ENCODE assay signal across 10 mouse cellular contexts in genomic region chr2:59301671-59302070, GRCm38 (mm10).
DNase-seq lines count a peak whose midpoint lies in the region; ATAC-seq lines count a peak whose summit lies in the region.
"Had no signal": no experiment of that assay in that cellular context is flagged by ENCODE, and none has a peak within 500 bp of the region (broad histone marks: within the 10 kb centered on the region; RNA-seq: fewer than 3 reads in every experiment).

No protein-coding gene starts in this region.

- H3K4me1 ChIP-seq in midbrain, embryonic 11.5 days (ENCODE audit: control insufficient read depth, insufficient read depth, low read length): peaks cover 3% of the 10 kb centered on the region; the same call in 1 of the 2 replicates
- H3K4me1 ChIP-seq in midbrain, embryonic 10.5 days: peaks cover 11% of the 10 kb centered on the region
- peaks cover 13% of the 10 kb centered on the region for H3K4me1 ChIP-seq in hindbrain, embryonic 12.5 days
- peaks cover 5% of the 10 kb centered on the region for H3K4me1 ChIP-seq in neural tube, embryonic 14.5 days (ENCODE audit: control insufficient read depth, insufficient read depth, low read length)
- H3K4me1 ChIP-seq in heart, embryonic 11.5 days (ENCODE audit: control insufficient read depth, insufficient read depth, low read length): peaks cover 7% of the 10 kb centered on the region

- 37% methylated on average over 12 of the region's 12 CpGs for WGBS in midbrain, embryonic 11.5 days
- WGBS in midbrain, embryonic 10.5 days: 61% methylated on average over 12 of the region's 12 CpGs
- WGBS in hindbrain, embryonic 12.5 days: 30% methylated on average over 12 of the region's 12 CpGs
- WGBS in neural tube, embryonic 14.5 days: 15% methylated on average over 12 of the region's 12 CpGs
- WGBS in heart, embryonic 11.5 days (ENCODE audit: insufficient replicate concordance): 87% methylated on average over 12 of the region's 12 CpGs

- H3K4me2 ChIP-seq in midbrain, embryonic 11.5 days: no peak overlapping the region
- H3K4me2 ChIP-seq in hindbrain, embryonic 12.5 days (replicated peaks): no peak overlapping the region
- 0 out of 2 replicates have a peak overlapping the region, but pooled peaks have one; percentile 6 for H3K4me2 ChIP-seq in neural tube, embryonic 14.5 days (ENCODE audit: low read depth, low read length)
- H3K4me2 ChIP-seq in heart, embryonic 11.5 days: no peak overlapping the region

- ATAC-seq in cerebellum, adult (ENCODE audit: insufficient number of reproducible peaks, low FRiP score, low TSS enrichment): no peak
- peak; percentile 81 for ATAC-seq in midbrain, embryonic 11.5 days (ENCODE audit: low FRiP score)
- ATAC-seq in hindbrain, embryonic 12.5 days (ENCODE audit: low FRiP score): peak; percentile 75; the same call in 1 of the 2 replicates
- peak; percentile 84; the same call in 1 of the 2 replicates for ATAC-seq in neural tube, embryonic 14.5 days (ENCODE audit: low read depth)
- no peak for ATAC-seq in heart, embryonic 11.5 days (replicated peaks; ENCODE audit: insufficient number of reproducible peaks, low FRiP score, low TSS enrichment)
- ATAC-seq: lung, postnatal 0 days had no signal

- no peak overlapping the region for H3K9ac ChIP-seq in midbrain, embryonic 11.5 days (ENCODE audit: low read length)
- no peak overlapping the region for H3K9ac ChIP-seq in hindbrain, embryonic 12.5 days
- no peak overlapping the region for H3K9ac ChIP-seq in neural tube, embryonic 14.5 days (replicated peaks; ENCODE audit: low read depth, low read length)
- H3K9ac ChIP-seq in heart, embryonic 11.5 days (ENCODE audit: low read depth, low read length): no peak overlapping the region

- DNase-seq in cerebellum, postnatal 10 days: peak; percentile 45 to 49
- no peak for DNase-seq in midbrain, embryonic 11.5 days (ENCODE audit: low spot score, missing footprints)
- DNase-seq in midbrain, embryonic 10.5 days (ENCODE audit: low spot score): no peak
- DNase-seq in lung, postnatal 14 days: no peak
- DNase-seq: heart, adult 2 months had no signal

- H3K9me3 ChIP-seq in midbrain, embryonic 11.5 days (ENCODE audit: control insufficient read depth, low read length): no peaks in the 10 kb centered on the region
- H3K9me3 ChIP-seq in midbrain, embryonic 10.5 days (replicated peaks): no peaks in the 10 kb centered on the region
- no peaks in the 10 kb centered on the region for H3K9me3 ChIP-seq in hindbrain, embryonic 12.5 days (replicated peaks)
- H3K9me3 ChIP-seq in neural tube, embryonic 14.5 days (ENCODE audit: control insufficient read depth, low read length): no peaks in the 10 kb centered on the region
- H3K9me3 ChIP-seq in heart, embryonic 11.5 days (replicated peaks; ENCODE audit: control insufficient read depth, low read length): no peaks in the 10 kb centered on the region

- no peaks in the 10 kb centered on the region for H3K36me3 ChIP-seq in midbrain, embryonic 11.5 days (ENCODE audit: control insufficient read depth, insufficient read depth, low read length)
- peaks cover 18% of the 10 kb centered on the region for H3K36me3 ChIP-seq in midbrain, embryonic 10.5 days
- H3K36me3 ChIP-seq in hindbrain, embryonic 12.5 days: peaks cover 6% of the 10 kb centered on the region
- peaks cover 9% of the 10 kb centered on the region for H3K36me3 ChIP-seq in neural tube, embryonic 14.5 days (ENCODE audit: control insufficient read depth, insufficient read depth, low read length)
- H3K36me3 ChIP-seq in heart, embryonic 11.5 days (ENCODE audit: control insufficient read depth, insufficient read depth, low read length): no peaks in the 10 kb centered on the region; the same call in 1 of the 2 replicates

- H3K4me3 ChIP-seq in midbrain, embryonic 11.5 days (ENCODE audit: low read depth, low read length): no peak overlapping the region
- H3K4me3 ChIP-seq in midbrain, embryonic 10.5 days: no peak overlapping the region
- H3K4me3 ChIP-seq in hindbrain, embryonic 12.5 days: no peak overlapping the region
- no peak overlapping the region for H3K4me3 ChIP-seq in neural tube, embryonic 14.5 days (ENCODE audit: low read depth, low read length)
- H3K4me3 ChIP-seq in heart, embryonic 11.5 days (ENCODE audit: low read depth, low read length): no peak overlapping the region
- H3K4me3 ChIP-seq: heart, adult 2 months had no signal

- H3K27ac ChIP-seq in midbrain, embryonic 11.5 days (ENCODE audit: low read depth, low read length): no peak overlapping the region
- no peak overlapping the region for H3K27ac ChIP-seq in midbrain, embryonic 10.5 days (replicated peaks)
- no peak overlapping the region for H3K27ac ChIP-seq in hindbrain, embryonic 12.5 days
- H3K27ac ChIP-seq in neural tube, embryonic 14.5 days (ENCODE audit: low read depth, low read length): no peak overlapping the region
- H3K27ac ChIP-seq in heart, embryonic 11.5 days (ENCODE audit: low read depth, low read length): no peak overlapping the region
- H3K27ac ChIP-seq: heart, adult 2 months had no signal

- H3K27me3 ChIP-seq in midbrain, embryonic 11.5 days (ENCODE audit: control insufficient read depth, insufficient read depth, low read length): no peaks in the 10 kb centered on the region
- H3K27me3 ChIP-seq in midbrain, embryonic 10.5 days (ENCODE audit: low read depth, poor library complexity, severe bottlenecking): no peaks in the 10 kb centered on the region
- H3K27me3 ChIP-seq in hindbrain, embryonic 12.5 days: no peaks in the 10 kb centered on the region
- no peaks in the 10 kb centered on the region for H3K27me3 ChIP-seq in neural tube, embryonic 14.5 days (ENCODE audit: control insufficient read depth, insufficient read depth, low read length)
- H3K27me3 ChIP-seq in heart, embryonic 11.5 days (ENCODE audit: control insufficient read depth, insufficient read depth, low read length): no peaks in the 10 kb centered on the region

Comparison
In these comparisons a context has a peak if more than half of its experiments do, and no peak if none do; other contexts are left out.
1. DNase-seq: peak in cerebellum, postnatal 10 days (2 of 2); none in midbrain, embryonic 11.5 days (single experiment), midbrain, embryonic 10.5 days (single experiment) and lung, postnatal 14 days (single experiment).
2. ATAC-seq: peak in midbrain, embryonic 11.5 days (single experiment), hindbrain, embryonic 12.5 days (single experiment) and neural tube, embryonic 14.5 days (single experiment); none in cerebellum, adult (single experiment) and heart, embryonic 11.5 days (single experiment).